Mouse (Mus musculus): ENCODE measurements around the gene Mlx.
"Not testable (repeated sequence)": the region's sequence is repeated elsewhere in the genome, so short reads cannot be mapped to it uniquely, and the experiment has no call there.

Mlx gene

DNA sequence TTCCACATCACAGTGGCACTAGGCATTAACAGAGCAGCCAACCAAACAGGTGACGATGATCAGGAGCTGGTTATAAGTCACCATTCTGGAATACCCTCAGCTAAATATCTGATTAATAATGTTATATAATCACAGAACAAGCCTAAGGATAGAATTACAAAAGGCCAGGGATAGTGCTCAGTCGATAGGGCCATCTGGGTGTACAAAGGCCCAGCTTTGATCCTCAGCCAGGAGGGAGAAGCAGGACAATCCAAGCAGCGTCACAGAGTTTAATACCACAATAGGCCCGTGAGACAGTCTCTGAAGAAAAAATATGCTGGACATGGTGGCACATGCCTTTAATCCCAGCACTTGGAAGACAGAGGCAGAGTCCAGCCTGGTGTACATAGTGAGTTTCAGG, 22.3 kb downstream of the Mlx start:
- DNase-seq: no peak

- no peak for DNase-seq
Measured at GRCm38 (mm10) chr11:101110708-101111107, 23.6 kb downstream of the Mlx start.

- DNase-seq: no peak
Measured at GRCm38 (mm10) chr11:101111178-101111577, 24.1 kb downstream of the Mlx start.

DNA sequence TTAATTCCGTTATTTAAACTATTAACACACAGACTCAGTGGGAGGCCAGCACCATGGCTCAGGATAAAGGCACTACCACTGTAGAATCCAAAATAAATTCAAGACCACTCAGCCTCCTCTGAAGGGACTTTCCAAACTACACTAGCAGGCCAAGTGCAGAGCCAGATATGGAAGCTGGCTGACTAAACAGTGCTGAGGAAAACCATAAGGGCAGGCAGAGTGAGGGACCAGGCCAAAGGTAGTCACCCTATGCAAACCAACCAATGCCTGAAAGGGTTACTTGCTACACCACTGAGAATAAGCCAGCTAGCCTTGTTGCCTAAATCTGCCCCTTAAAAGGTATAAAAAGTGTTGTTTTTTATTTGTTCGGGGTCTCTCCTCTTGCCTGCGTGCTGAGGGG, 25.1 kb downstream of the Mlx start:
- DNase-seq: no peak

- peak in 1 of 2 experiments; percentile 12 for DNase-seq
Measured at GRCm38 (mm10) chr11:101115564-101115963, 28.5 kb downstream of the Mlx start.

DNA sequence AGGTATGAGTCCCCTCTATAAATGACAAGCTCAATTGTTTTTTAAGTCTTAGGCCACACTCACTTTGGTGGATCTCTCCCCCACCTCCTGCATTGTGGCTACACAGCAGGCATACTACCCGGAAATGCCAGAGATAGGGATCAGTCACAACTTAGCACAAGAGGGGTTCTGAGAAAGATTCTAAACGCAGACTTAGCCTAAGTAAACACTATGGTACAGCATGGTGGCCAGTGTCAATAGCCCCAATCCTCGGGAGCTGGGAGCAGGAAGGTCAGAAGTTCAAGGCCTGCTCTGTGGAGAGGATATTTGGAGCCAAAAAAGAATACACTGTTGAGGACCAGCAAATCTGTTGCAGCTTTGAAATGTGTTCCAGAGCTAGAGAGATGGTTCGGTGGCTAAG, 31.0 kb downstream of the Mlx start:
- DNase-seq: no peak

- DNase-seq: no peak
Measured at GRCm38 (mm10) chr11:101119131-101119760, 32.2 kb downstream of the Mlx start.

GRCm38 (mm10) chr11:101119761-101120544, 32.9 kb downstream of the Mlx start, which contains the start of the genes Retreg3 and Tubg1:
Gene Retreg3, minus strand, starts transcription at chr11:101119893.
Gene Tubg1, plus strand, starts transcription at chr11:101119938.
- DNase-seq: peak; percentile 99 to 100

GRCm38 (mm10) chr11:101120545-101121188, 33.6 kb downstream of the Mlx start:
- DNase-seq: no peak

- DNase-seq: peak in 1 of 2 experiments; percentile 25
Measured at GRCm38 (mm10) chr11:101124494-101124893, 37.4 kb downstream of the Mlx start.

DNA sequence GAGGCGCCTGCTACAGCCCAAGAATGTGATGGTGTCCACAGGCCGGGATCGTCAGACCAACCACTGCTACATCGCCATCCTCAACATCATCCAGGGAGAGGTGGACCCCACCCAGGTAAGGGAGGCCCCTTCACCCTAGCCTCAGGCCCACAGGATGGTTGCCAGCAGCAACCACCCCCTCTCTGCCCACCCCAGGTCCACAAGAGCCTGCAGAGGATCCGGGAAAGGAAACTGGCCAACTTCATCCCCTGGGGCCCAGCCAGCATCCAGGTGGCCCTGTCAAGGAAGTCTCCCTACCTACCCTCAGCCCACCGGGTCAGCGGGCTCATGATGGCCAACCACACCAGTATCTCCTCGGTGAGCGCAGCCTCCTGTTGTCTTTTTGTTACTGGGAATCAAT, 37.9 kb downstream of the Mlx start:
- DNase-seq: not testable (repeated sequence)

DNA sequence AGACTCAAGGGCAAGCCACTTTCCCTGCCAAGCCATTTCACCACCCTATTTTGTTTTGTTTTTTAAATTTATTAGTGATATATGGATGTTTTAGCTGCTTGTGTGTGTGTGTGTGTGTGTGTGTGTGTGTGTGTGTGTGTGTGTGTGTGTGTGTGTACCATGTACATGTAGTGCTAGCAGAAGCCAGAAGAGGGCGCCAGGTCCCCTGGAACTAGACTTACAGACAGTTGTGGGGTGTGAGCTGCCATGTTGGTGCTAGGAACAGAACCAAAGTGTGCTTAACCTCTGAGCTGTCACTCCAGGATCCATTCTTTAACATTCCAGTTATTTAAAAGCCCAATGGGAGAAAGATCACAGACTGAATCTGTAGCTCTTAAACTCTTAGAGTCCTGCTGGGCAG, 40.0 kb downstream of the Mlx start:
- DNase-seq: peak; percentile 30 to 49

DNA sequence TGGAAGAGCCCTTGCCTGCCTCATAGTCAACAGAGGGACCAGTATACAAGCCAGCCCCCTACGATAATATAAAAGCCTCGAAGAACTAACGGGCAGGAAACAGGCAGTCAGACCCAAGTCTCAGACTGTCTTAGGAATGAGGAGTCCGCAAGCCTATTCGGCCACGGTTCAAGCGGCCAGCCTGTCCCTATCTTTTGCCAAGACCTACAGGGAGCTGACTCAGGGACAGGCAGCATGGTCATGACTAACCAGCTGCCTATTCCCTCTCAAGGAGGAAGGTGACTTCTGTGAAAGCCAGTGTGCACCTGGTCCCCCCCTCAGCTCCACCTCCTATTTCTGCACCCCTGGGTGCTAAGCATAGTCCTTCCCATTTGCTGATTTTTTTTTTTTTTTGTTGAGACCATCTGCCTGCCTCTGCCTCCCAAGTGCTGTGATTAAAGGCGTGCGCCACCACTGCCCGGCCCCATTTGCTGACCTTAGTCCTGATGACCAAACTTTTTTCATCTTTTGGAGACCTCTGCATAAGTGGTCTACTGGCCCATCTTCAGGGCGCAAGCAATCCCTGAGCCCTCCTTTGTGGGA, 42.0 kb downstream of the Mlx start:
- no peak for DNase-seq

- DNase-seq: peak in 1 of 2 experiments; percentile 28
Measured at GRCm38 (mm10) chr11:101130056-101130756, 43.1 kb downstream of the Mlx start.

DNA sequence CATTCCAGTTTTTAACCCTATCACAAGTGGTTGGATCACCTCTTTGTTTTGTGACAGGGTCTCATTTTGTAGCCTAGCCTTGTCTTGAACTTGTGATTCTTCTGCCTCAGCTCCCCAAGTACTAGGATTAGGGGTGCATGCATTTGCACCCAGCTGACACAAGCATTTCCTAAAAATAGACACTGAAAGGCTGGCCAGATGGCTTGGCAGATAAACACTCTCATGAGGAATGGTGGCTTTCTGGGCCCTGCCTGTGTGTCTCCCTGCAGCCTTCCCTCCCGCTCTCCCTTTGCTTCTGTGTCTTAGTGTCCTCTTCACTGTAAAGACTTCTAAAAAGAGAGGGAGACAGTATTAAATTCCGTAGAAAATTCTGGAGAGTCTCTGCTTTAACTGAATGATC, 44.1 kb downstream of the Mlx start:
- no peak for DNase-seq

DNA sequence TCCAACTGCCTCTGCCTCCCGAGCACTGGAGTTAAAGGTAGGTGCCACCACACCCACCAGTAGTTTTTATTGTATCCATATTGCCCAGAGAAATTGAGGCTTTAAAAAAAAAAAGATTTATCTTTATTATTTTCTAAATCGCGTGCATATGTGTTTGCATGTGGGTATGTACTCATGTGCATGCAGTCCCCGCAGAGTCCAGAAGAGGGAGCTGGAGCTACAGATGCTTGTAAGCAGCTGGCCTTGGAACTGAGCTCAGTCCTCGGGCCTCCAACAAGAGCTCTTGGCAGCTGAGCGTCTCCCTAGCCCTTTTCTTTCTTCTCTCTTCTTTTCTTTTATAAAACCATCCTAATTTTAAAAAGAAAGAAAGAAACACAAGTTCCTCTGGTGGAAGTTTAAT, 44.6 kb downstream of the Mlx start:
- peak; percentile 68 to 72 for DNase-seq

GRCm38 (mm10) chr11:101133037-101133436, 46.0 kb downstream of the Mlx start:
- peak in 1 of 2 experiments; percentile 37 for DNase-seq

DNA sequence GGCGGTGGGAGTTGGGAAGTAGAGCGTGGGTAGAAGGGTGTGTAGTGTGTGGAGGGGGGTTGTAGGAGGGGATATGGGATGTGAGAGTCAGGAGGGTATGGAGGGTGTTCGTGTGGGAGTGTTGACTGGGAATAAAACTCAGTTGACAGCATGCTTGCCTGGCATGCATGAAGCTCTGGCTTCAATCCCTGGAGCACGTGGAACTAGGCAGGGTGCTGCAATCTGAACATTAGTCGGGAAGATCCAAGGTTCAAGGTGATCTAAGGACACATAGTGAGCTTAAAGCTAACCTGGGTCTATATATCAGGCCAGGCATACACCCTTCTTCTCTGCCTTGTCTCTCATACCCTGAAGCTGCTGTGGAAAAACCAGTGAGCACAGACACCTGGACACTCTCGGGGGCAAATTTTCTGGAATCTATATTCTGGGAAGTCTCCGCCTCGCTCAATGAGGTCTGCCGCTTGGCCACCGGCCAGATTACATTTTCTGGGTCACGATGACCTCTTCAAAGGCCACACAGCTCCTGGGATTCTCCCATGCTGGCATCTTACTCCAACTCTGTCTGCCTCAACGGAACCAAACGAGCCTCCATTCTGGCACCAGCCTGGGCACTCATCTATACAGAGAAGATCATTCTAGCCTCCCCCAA, 47.3 kb downstream of the Mlx start:
- DNase-seq: no peak

DNA sequence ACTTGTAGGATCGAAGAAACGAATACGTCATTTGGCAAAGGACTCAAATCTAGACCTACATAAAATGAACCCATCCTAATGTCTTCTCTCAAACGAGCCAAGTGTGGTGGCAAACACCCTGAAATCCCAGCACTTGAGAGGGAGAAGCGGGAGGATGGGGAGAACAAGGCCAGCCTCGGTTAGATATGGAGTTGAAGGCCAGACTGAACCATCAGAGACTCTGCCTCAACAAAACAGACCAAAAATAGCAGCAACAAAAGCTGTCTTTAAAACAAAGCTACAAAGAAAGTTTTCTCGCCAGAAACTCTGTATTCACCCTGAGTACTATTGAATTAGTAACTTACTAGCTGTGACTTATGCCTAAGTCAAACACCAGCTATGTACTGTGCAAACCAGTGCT, 49.9 kb downstream of the Mlx start:
- DNase-seq: no peak

- DNase-seq: peak; percentile 80 to 87
Measured at GRCm38 (mm10) chr11:101138536-101139181, 51.6 kb downstream of the Mlx start.

DNA sequence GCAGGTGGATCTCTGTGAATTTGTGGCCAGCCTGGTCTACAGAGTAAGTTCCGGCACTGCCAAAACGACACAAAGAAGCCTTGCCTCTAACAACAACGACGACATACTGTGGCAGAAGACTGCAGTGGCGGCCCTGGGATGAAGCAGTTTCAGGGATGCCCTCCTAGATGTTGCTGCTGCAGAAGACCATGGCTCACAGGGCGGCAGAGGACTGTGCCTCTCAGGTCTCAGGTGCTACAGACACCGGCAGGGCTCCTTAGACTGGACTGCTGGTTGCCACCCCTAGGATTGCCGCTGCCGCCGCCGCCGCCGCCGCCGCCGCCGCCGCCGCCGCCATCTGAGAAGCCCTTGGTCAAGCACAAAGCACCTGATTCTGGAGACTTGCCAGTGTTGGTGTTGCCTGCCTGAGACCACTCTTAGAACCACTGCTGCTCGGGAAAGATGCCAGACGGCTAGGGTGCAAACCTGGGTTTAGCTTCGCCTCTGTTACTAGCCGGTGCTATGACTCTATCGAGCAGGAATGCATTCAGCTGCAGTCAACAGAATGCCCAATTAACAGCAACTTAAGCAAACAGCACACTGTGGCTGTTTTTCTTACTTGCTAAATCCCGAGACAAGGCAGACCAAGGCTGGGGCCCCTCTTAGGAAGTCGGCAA, 53.2 kb downstream of the Mlx start:
- peak in 1 of 2 experiments; percentile 55 for DNase-seq
